Mouse (Mus musculus) E14TG2a.4 (cell line): ENCODE results near the gene 1700088E04Rik.

Experiments
- H3K27me3 ChIP-seq: 2 replicates; pipeline ENCODE4 v1.6.1; 2014; ENCODE audit warnings: low read length, control low read depth; ENCODE audit not compliant: insufficient read depth
- H3K36me3 ChIP-seq: 2 replicates; pipeline ENCODE4 v1.6.1; 2014; ENCODE audit warnings: low read length, control low read depth; ENCODE audit not compliant: insufficient read depth
- H3K4me1 ChIP-seq: replicated peaks from 2 replicates; pipeline ENCODE4 v1.6.1; 2014; ENCODE audit warnings: low read depth, low read length, control low read depth
- H3K4me3 ChIP-seq: replicated peaks from 2 replicates; pipeline ENCODE4 v1.5.1; 2014; ENCODE audit warnings: mild to moderate bottlenecking, low read length
- H3K9me3 ChIP-seq: 2 replicates; pipeline ENCODE4 v1.6.1; 2014; ENCODE audit warnings: low read length, control low read depth
- CTCF ChIP-seq: conservative IDR thresholded peaks from 2 replicates; pipeline ENCODE4 v1.5.1; 2014; ENCODE audit warnings: low read length
- NANOG ChIP-seq: IDR thresholded peaks from 2 replicates; pipeline ENCODE4 v1.6.1; 2014; ENCODE audit warnings: borderline replicate concordance, low read length, mixed read lengths
- POU5F1 ChIP-seq: IDR thresholded peaks from 2 replicates; pipeline ENCODE4 v1.6.1; 2014; ENCODE audit warnings: low read length, borderline replicate concordance

The 1700088E04Rik gene

DNA sequence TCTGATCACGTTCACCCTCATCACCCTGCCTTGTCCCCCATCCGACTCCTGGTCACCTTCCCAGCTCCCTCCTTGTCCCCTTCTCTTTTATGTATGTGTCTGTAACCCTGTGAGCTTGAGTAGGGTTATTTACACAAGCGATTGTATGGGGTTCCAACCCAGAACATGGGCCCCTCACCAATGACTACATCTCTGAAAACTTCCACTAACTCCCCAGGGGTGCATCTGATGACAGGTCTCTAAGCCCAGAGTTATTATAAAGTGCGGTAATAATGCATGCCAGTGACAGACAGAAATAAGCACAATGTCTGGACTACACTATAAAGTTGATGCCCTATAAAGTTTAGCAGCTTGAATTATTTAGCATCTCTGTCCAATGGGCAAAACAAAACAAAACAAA is 40.7 kb downstream of the 1700088E04Rik start:
- H3K27me3 ChIP-seq, result no peaks in the 10 kb centered on the region; the same call in 1 of the 2 replicates
- H3K9me3 ChIP-seq, result no peaks in the 10 kb centered on the region

GRCm38 (mm10) chr15:79099456-79099855 is 41.6 kb downstream of the 1700088E04Rik start:
- Histone ChIP-seq H3K4me1 (peaks cover 45% of the 10 kb centered on the region), H3K27me3 (no peaks in the 10 kb centered on the region; the same call in 1 of the 2 replicates), H3K36me3 (peaks cover 26% of the 10 kb centered on the region), H3K9me3 (no peaks in the 10 kb centered on the region), H3K4me3 (no peak overlapping the region)
- TF ChIP-seq NANOG, result no peak
- no peak for TF ChIP-seq POU5F1
- no peak for TF ChIP-seq CTCF

More for the DNA sequence above, 40.7 kb downstream of the 1700088E04Rik start:
- TF ChIP-seq CTCF (no peak), NANOG (no peak), POU5F1 (no peak)
- Histone ChIP-seq H3K36me3 (peaks cover 17% of the 10 kb centered on the region), H3K4me3 (no peak overlapping the region), H3K4me1 (peaks cover 49% of the 10 kb centered on the region)

DNA sequence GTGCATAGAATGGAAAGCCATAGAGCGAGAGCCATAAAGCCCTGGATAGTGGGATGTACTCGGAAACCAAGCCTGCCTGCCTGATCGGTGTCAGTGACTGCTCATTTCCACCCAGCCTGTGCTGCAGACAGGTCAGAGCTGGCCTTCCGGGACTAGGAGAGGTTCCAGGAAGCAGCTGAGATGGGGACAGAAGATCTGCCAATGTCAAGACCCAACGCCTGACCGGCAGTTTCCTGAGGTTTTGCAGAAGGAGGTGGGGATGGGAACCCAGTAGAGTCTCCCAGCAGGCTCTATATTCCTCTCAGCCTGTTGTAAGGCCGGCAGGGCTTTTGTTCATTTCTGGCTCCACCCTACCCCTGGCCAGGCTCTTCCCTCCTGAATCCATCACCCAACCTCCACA is 42.2 kb downstream of the 1700088E04Rik start:
- H3K4me1 ChIP-seq, result peaks cover 45% of the 10 kb centered on the region
- H3K36me3 ChIP-seq, result peaks cover 32% of the 10 kb centered on the region
- no peaks in the 10 kb centered on the region; the same call in 1 of the 2 replicates for H3K27me3 ChIP-seq
- no peaks in the 10 kb centered on the region for H3K9me3 ChIP-seq
- H3K4me3 ChIP-seq, result no peak overlapping the region
- TF ChIP-seq NANOG (no peak), CTCF (no peak), POU5F1 (no peak)

DNA sequence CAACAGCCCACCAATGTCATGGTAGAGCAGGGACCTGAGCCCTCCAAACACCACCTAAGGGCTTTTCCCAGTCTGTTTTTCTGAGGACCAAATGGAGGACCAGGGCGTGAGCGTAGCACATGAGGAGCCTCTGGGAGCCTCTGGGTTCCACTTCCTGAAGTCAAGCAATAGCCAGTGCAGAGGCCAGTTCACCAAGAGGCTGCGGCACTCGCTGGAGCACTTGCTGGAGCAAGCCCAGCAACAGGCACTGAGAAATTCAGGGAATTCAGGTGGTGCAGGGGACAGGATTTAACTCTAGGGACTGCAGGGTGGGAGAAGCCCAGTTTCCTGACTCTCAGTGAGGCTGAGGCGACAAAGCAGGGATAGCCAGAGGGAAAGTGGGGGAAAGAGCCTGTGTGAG is 42.8 kb downstream of the 1700088E04Rik start:
- no peak overlapping the region for H3K4me3 ChIP-seq
- TF ChIP-seq CTCF, result no peak
- no peak for TF ChIP-seq NANOG
- no peak for TF ChIP-seq POU5F1
- no peaks in the 10 kb centered on the region; the same call in 1 of the 2 replicates for H3K27me3 ChIP-seq
- peaks cover 45% of the 10 kb centered on the region for H3K4me1 ChIP-seq
- H3K36me3 ChIP-seq, result peaks cover 38% of the 10 kb centered on the region
- H3K9me3 ChIP-seq, result no peaks in the 10 kb centered on the region

DNA sequence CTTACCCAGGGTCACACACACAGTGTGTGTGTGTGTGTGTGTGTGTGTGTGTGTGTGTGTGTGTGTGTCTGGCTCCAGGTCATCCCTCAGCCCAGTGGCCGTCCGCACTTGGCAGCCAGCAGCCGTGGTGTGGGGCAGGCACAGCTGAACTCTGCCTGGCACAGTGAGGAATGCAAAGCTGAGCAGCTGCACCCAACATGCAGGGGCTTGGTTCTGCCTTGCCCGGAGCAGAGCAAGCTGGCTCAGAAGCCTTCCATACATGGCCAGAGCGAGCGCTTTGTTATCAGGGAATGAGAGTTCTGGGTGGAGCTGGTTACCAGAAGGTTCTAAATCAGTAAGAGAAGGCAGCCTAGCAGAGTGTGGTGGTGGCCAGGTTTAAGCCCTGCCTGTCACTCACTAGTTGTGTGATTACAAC is 43.4 kb downstream of the 1700088E04Rik start:
- Histone ChIP-seq H3K27me3 (no peaks in the 10 kb centered on the region; the same call in 1 of the 2 replicates), H3K4me3 (no peak overlapping the region), H3K9me3 (no peaks in the 10 kb centered on the region), H3K36me3 (peaks cover 44% of the 10 kb centered on the region), H3K4me1 (peaks cover 47% of the 10 kb centered on the region)
- no peak for TF ChIP-seq NANOG
- no peak for TF ChIP-seq CTCF
- no peak for TF ChIP-seq POU5F1

GRCm38 (mm10) chr15:79097135-79097534 is 43.9 kb downstream of the 1700088E04Rik start:
- H3K27me3 ChIP-seq, result no peaks in the 10 kb centered on the region; the same call in 1 of the 2 replicates
- peaks cover 49% of the 10 kb centered on the region for H3K36me3 ChIP-seq
- no peaks in the 10 kb centered on the region for H3K9me3 ChIP-seq
- no peak for TF ChIP-seq CTCF
- no peak for TF ChIP-seq NANOG
- peaks cover 52% of the 10 kb centered on the region for H3K4me1 ChIP-seq
- H3K4me3 ChIP-seq, result no peak overlapping the region

GRCm38 (mm10) chr15:79096556-79096955 is 44.5 kb downstream of the 1700088E04Rik start:
- H3K4me3 ChIP-seq, result no peak overlapping the region
- no peaks in the 10 kb centered on the region; the same call in 1 of the 2 replicates for H3K27me3 ChIP-seq
- no peak for TF ChIP-seq POU5F1
- no peak for TF ChIP-seq CTCF
- peaks cover 55% of the 10 kb centered on the region for H3K36me3 ChIP-seq
- H3K4me1 ChIP-seq, result peaks cover 56% of the 10 kb centered on the region
- no peaks in the 10 kb centered on the region for H3K9me3 ChIP-seq

GRCm38 (mm10) chr15:79095483-79095882 is 45.6 kb downstream of the 1700088E04Rik start:
- Histone ChIP-seq H3K36me3 (peaks cover 65% of the 10 kb centered on the region), H3K4me3 (no peak overlapping the region), H3K9me3 (no peaks in the 10 kb centered on the region), H3K27me3 (no peaks in the 10 kb centered on the region), H3K4me1 (peaks cover 66% of the 10 kb centered on the region)
- TF ChIP-seq POU5F1 (no peak), CTCF (no peak), NANOG (no peak)
